Mouse (Mus musculus) lung, postnatal 36 days (tissue): ENCODE measurements around the gene Mb21d2.

Source experiments
- DNase-seq: peaks from one replicate; pipeline ENCODE4 v3.0.0; 2022; ENCODE audit warnings: mixed read lengths

Mb21d2 gene

GRCm38 (mm10) chr16:28899161-28899540, 30.3 kb downstream of the Mb21d2 start:
- DNase-seq = no peak

- DNase-seq = peak; percentile 24
Observed at GRCm38 (mm10) chr16:28898509-28899160, 30.8 kb downstream of the Mb21d2 start.

GRCm38 (mm10) chr16:28896571-28896970, 32.9 kb downstream of the Mb21d2 start:
- no peak for DNase-seq

GRCm38 (mm10) chr16:28894872-28895271, 34.6 kb downstream of the Mb21d2 start:
- DNase-seq = no peak

DNA sequence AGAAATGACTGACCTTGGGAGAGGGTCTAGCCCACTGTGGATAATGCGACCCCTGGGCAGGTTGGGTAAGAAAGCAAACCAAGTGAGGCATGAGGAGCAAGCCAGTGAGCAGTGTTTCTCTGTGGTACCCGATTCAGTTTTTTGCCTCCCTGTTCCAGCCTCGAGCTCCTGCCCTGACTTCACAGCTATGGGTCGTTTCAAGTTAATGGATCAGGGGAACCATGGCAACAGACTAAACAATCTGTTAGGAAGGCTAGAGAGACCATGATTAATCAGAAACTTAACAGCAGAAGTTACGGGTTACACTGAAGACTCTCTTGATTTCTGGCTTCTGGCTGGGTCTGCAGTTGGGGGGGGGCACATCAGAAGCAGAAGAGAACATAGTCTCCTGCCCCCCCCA, 36.2 kb downstream of the Mb21d2 start:
- no peak for DNase-seq

GRCm38 (mm10) chr16:28886201-28886745, 43.2 kb downstream of the Mb21d2 start:
- DNase-seq = peak; percentile 24

GRCm38 (mm10) chr16:28885474-28885873, 44.0 kb downstream of the Mb21d2 start:
- no peak for DNase-seq

- DNase-seq = no peak
Observed at GRCm38 (mm10) chr16:28884661-28885060, 44.8 kb downstream of the Mb21d2 start.

DNA sequence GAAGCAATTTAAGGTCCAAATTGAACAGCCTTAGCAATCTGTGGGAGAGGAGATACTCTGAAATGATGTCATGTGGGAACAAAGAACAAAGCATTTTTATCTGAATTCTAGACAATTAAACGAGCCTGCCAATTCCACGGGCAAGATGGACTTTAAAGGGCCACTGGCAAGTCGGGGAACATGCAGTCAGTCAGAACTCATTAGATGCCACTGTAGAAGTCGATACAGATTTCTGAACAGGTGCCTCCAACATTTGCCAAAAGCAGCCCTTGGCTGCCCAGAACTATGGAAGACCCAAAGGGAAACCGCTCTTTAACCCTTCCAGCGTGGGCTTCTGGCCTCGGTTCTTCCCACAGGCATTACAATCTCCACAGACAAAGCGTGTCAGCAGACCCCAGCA, 45.8 kb downstream of the Mb21d2 start:
- DNase-seq = no peak

GRCm38 (mm10) chr16:28882687-28883428, 46.6 kb downstream of the Mb21d2 start:
- DNase-seq = no peak

DNA sequence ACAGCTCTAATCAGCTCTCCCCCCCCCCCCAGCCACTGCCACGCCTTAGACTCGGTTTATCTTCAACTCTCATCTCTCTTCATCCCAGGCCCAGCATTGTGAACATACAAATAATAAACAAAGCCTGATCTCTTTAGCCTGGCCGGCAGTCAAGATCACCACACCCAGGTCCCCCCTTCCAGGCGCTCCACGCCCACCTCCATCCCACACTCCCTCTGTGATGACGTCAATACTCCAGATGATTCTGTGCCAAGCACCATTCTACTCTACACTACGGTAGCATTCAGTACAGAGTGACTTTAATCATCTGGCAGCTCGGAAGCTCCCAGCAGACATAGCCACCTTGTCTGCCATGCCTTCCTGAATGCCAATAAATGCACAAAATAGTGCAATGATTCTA, 47.7 kb downstream of the Mb21d2 start:
- DNase-seq = peak; percentile 76

DNA sequence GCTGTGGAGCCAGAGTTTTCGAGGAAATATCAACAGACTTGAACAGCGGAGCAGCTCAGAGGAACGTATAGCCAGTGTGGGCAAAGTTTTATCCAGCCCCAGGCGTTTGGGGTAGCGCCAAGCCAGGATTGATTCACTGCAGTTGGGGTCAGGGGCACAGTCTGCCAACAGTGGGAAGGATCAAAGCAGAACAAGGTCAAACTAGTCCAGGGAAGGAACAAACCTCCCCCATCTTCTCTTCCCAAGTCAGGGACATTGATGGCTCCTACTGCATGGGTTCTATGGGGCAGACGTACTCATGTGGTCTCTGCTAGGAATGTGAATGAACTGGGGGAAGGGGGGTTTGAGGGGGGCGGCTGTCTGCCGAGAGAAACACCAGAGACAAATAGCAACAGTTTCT, 48.7 kb downstream of the Mb21d2 start:
- DNase-seq = no peak

DNA sequence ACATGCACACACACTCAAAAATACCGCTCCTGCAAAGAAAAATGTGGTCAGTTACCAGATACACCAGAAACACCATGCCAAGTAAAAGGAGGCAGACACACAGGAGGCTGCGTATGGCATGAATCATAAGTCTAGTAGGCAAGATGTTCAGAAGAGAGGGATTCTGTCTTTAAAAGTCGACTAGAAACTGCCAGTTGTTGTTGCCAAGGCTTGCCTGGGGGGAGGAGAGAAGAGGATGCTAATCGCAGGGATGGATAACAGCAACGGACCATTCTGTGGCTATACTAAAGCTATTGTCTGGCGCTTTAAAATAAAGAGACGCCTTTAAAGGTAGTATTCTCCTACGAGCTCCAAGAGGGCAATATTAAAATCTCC, 49.2 kb downstream of the Mb21d2 start:
- no peak for DNase-seq

- DNase-seq = no peak
Observed at GRCm38 (mm10) chr16:28879636-28880306, 49.7 kb downstream of the Mb21d2 start.

DNA sequence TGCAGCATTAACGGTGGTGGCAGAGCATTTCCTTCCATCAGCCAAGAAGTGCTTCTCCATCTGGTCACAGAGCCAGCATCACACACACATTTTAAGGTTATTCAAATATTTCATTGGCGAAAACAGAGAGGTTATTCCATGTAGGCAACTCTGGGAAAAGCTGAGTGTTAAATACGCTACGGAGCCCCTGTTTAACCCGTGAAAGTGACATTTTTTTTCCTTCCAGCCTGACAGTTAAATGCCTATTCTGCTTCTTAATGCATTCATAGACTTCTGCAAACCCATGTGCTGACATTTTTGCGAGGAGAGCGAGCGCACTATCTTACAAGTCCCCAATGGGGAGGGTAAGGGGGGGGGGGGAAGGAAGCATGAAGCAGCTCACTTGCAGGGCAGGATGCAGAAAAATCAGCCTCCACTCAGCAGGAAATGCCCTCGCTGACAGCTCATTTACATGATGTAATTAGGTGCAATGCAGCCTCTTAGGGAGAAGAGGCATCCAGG, 52.3 kb downstream of the Mb21d2 start:
- DNase-seq = no peak

DNA sequence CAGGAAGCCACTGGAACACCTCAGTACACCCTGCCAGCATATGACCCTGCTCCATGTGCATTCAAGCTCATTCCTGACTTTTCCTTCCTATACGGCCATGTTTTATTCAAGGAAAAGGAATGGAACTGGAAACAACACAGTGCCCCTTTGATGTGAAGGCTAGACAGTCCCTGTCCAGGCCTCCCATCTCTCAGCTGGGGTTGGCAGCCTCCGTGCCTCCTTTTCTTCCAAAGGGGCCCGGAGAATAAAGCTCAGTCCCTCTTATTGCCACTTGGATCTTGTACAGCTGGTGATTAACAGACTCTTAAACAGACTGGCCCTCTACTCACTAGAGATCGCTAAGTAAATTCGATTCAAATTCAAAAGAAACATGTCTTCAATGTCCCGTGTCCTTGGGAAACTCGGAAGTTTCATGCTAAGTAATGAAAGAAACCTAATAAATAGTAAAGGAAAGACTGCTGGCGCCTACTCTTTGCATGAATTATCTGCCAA, 56.0 kb downstream of the Mb21d2 start:
- DNase-seq = no peak

DNA sequence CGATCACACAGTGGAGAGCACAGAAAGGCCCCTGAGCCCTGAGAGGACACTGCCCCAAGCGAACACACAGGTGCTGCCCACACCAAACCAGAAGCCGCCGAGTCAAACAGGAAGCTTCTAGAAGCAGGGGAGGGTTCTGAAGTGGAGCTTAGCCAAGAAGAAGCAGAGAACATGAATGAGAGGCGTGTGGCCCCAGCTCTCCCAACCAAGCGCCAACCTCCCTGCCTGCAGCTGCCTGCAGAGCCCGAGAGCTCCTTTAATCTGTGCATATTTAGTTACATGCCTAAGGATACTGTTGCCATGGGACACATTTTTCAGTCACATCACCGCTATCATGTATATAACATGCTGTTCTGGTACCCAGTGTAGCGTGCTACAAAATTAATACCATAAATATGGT, 58.6 kb downstream of the Mb21d2 start:
- DNase-seq = peak; percentile 54

GRCm38 (mm10) chr16:28870456-28870855, 59.0 kb downstream of the Mb21d2 start:
- no peak for DNase-seq

DNA sequence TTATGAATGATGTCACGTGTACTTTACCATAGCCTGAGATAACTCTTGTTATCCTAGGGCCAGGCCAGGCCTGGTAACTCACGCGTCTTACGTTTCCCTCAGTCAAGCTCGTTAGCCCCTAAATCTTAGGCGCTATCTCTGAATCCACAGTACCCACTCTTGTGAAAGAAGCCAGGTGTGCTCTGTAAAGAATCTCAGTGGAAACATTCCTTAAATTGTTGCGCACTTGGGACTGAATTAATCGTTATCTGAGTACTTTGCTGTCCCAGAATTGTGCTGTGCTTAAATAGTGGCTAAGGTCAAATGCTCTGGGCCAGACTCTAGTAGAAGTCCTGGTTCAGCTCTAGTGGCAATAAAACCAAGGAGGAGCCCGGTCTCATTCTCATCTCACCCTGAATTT, 60.6 kb downstream of the Mb21d2 start:
- peak; percentile 23 for DNase-seq

DNA sequence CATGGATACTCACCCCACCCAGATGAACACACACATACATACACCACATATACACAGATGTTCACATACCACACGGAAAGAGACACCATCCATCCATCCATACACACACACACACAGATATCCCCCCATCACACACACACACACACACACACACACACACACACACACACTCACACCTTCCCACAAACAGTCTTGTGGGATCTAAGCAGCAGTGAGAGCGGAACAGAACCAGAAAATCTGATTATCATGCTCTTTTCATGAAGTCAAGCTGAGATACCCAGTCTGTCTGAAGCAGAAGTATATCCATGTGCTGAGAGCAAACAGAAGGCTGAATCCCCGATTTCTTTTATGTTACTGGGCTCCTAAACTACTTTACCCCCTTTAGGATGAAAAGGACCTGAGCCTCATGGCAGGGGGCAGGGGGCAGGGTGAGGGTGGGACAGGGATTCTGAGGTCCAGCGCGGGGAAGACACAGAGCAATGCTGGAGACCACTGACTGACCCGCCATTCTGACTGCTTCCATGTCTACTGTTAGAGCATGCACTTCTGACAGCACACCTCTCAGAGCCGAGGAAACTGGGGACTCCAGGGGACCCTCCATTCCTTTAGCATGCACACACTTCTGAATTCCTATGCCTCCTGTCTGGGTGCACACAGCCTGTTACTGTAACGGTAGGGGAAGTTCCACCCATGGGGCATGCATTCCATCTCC, 62.7 kb downstream of the Mb21d2 start:
- no peak for DNase-seq

- DNase-seq = no peak
Observed at GRCm38 (mm10) chr16:28863616-28864015, 65.9 kb downstream of the Mb21d2 start.

DNA sequence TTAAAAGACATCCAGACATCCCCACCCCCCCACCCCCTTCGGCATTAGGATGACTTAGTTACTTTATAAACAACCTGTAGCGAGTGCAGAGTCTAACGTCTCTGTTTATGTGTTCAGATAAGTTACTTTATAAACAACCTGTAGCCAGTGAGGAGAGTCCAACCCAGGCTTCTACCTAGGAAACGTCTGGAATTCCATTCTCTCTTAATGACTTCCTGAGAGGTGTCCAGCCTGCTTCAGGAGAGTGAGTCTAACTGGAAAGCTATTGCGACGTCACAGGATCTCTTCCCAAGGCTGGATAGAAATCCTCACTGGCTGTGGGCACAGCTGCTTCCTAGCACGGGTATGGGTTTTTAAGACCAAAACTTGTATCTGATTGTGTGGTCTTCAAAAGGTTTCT, 67.4 kb downstream of the Mb21d2 start:
- peak; percentile 68 for DNase-seq

- DNase-seq = no peak
Observed at GRCm38 (mm10) chr16:28859678-28860077, 69.8 kb downstream of the Mb21d2 start.
